Mouse (Mus musculus): ENCODE measurements at regions not wholly inside any gene's neighbourhood (a gene's known extent, or its start where the extent isn't known, plus 50 kb on each side); places are given as distances from the start of the nearest gene placed in this dataset.

- Histone ChIP-seq H3K27me3 (ENCODE audit: control insufficient read depth, insufficient read depth, low read length) (no peaks in the 10 kb centered on the region), H3K36me3 (ENCODE audit: control insufficient read depth, insufficient read depth, low read length) (no peaks in the 10 kb centered on the region), H3K27ac (ENCODE audit: low read length) (no peak overlapping the region), H3K9ac (replicated peaks; ENCODE audit: low read depth, low read length) (no peak overlapping the region), H3K4me1 (ENCODE audit: control insufficient read depth, insufficient read depth, low read length) (no peaks in the 10 kb centered on the region), H3K9me3 (ENCODE audit: control insufficient read depth, low read depth, low read length) (no peaks in the 10 kb centered on the region), H3K4me2 (replicated peaks; ENCODE audit: low read depth, low read length) (no peak overlapping the region), H3K4me3 (ENCODE audit: low read depth, low read length) (no peak overlapping the region)
- no peak for ATAC-seq (ENCODE audit: insufficient number of reproducible peaks, insufficient read depth, low FRiP score, low read depth)
- 89% methylated on average over 7 of the region's 7 CpGs for WGBS
These were observed 164.2 kb downstream of the Cdh19 start for GRCm38 (mm10) chr1:110813191-110813590.

GRCm38 (mm10) chr1:110799157-110799764 is 178.1 kb downstream of the Cdh19 start:
- Histone ChIP-seq H3K27me3 (ENCODE audit: control insufficient read depth, insufficient read depth, low read length) (no peaks in the 10 kb centered on the region), H3K4me3 (ENCODE audit: low read depth, low read length) (no peak overlapping the region), H3K36me3 (ENCODE audit: control insufficient read depth, insufficient read depth, low read length) (no peaks in the 10 kb centered on the region), H3K4me2 (replicated peaks; ENCODE audit: low read depth, low read length) (no peak overlapping the region), H3K9me3 (ENCODE audit: control insufficient read depth, low read depth, low read length) (no peaks in the 10 kb centered on the region), H3K9ac (replicated peaks; ENCODE audit: low read depth, low read length) (no peak overlapping the region), H3K27ac (ENCODE audit: low read length) (no peak overlapping the region), H3K4me1 (ENCODE audit: control insufficient read depth, insufficient read depth, low read length) (no peaks in the 10 kb centered on the region)
- WGBS = 8% methylated on average over 5 of the region's 5 CpGs
- ATAC-seq (ENCODE audit: insufficient number of reproducible peaks, insufficient read depth, low FRiP score, low read depth) = peak; percentile 63; the same call in 1 of the 2 replicates

- Histone ChIP-seq H3K9me3 (ENCODE audit: control insufficient read depth, low read depth, low read length) (no peaks in the 10 kb centered on the region), H3K36me3 (ENCODE audit: control insufficient read depth, insufficient read depth, low read length) (no peaks in the 10 kb centered on the region), H3K4me2 (replicated peaks; ENCODE audit: low read depth, low read length) (no peak overlapping the region), H3K27me3 (ENCODE audit: control insufficient read depth, insufficient read depth, low read length) (no peaks in the 10 kb centered on the region), H3K27ac (ENCODE audit: low read length) (no peak overlapping the region), H3K4me3 (ENCODE audit: low read depth, low read length) (no peak overlapping the region), H3K4me1 (ENCODE audit: control insufficient read depth, insufficient read depth, low read length) (no peaks in the 10 kb centered on the region), H3K9ac (replicated peaks; ENCODE audit: low read depth, low read length) (no peak overlapping the region)
- no peak for ATAC-seq (ENCODE audit: insufficient number of reproducible peaks, insufficient read depth, low FRiP score, low read depth)
These were observed 186.8 kb downstream of the Cdh19 start for GRCm38 (mm10) chr1:110790586-110790985.

- Histone ChIP-seq H3K4me3 (ENCODE audit: low read depth, low read length) (no peak overlapping the region), H3K36me3 (ENCODE audit: control insufficient read depth, insufficient read depth, low read length) (no peaks in the 10 kb centered on the region), H3K27me3 (ENCODE audit: control insufficient read depth, insufficient read depth, low read length) (no peaks in the 10 kb centered on the region), H3K9me3 (ENCODE audit: control insufficient read depth, low read depth, low read length) (no peaks in the 10 kb centered on the region), H3K9ac (replicated peaks; ENCODE audit: low read depth, low read length) (no peak overlapping the region), H3K4me2 (replicated peaks; ENCODE audit: low read depth, low read length) (no peak overlapping the region), H3K4me1 (ENCODE audit: control insufficient read depth, insufficient read depth, low read length) (no peaks in the 10 kb centered on the region), H3K27ac (ENCODE audit: low read length) (no peak overlapping the region)
- 59% methylated on average over 1 of the region's 1 CpGs for WGBS
- ATAC-seq (ENCODE audit: insufficient number of reproducible peaks, insufficient read depth, low FRiP score, low read depth) = no peak
These were observed 202.0 kb downstream of the Cdh19 start for GRCm38 (mm10) chr1:110775391-110775790.

GRCm38 (mm10) chr1:110774848-110775247 is 202.5 kb downstream of the Cdh19 start:
- Histone ChIP-seq H3K27ac (ENCODE audit: low read length) (no peak overlapping the region), H3K4me3 (ENCODE audit: low read depth, low read length) (no peak overlapping the region), H3K27me3 (ENCODE audit: control insufficient read depth, insufficient read depth, low read length) (no peaks in the 10 kb centered on the region), H3K9ac (replicated peaks; ENCODE audit: low read depth, low read length) (no peak overlapping the region), H3K4me1 (ENCODE audit: control insufficient read depth, insufficient read depth, low read length) (no peaks in the 10 kb centered on the region), H3K4me2 (replicated peaks; ENCODE audit: low read depth, low read length) (no peak overlapping the region), H3K9me3 (ENCODE audit: control insufficient read depth, low read depth, low read length) (no peaks in the 10 kb centered on the region), H3K36me3 (ENCODE audit: control insufficient read depth, insufficient read depth, low read length) (no peaks in the 10 kb centered on the region)
- no peak for ATAC-seq (ENCODE audit: insufficient number of reproducible peaks, insufficient read depth, low FRiP score, low read depth)

GRCm38 (mm10) chr1:110774096-110774495 is 203.3 kb downstream of the Cdh19 start:
- WGBS = 88% methylated on average over 2 of the region's 2 CpGs
- Histone ChIP-seq H3K4me2 (replicated peaks; ENCODE audit: low read depth, low read length) (no peak overlapping the region), H3K9me3 (ENCODE audit: control insufficient read depth, low read depth, low read length) (no peaks in the 10 kb centered on the region), H3K4me1 (ENCODE audit: control insufficient read depth, insufficient read depth, low read length) (no peaks in the 10 kb centered on the region), H3K27me3 (ENCODE audit: control insufficient read depth, insufficient read depth, low read length) (no peaks in the 10 kb centered on the region), H3K36me3 (ENCODE audit: control insufficient read depth, insufficient read depth, low read length) (no peaks in the 10 kb centered on the region), H3K9ac (replicated peaks; ENCODE audit: low read depth, low read length) (no peak overlapping the region), H3K4me3 (ENCODE audit: low read depth, low read length) (no peak overlapping the region), H3K27ac (ENCODE audit: low read length) (no peak overlapping the region)
- ATAC-seq (ENCODE audit: insufficient number of reproducible peaks, insufficient read depth, low FRiP score, low read depth) = no peak

GRCm38 (mm10) chr1:110724900-110725299 is 252.5 kb downstream of the Cdh19 start:
- Histone ChIP-seq H3K9me3 (ENCODE audit: control insufficient read depth, low read depth, low read length) (no peaks in the 10 kb centered on the region), H3K4me3 (ENCODE audit: low read depth, low read length) (no peak overlapping the region), H3K4me1 (ENCODE audit: control insufficient read depth, insufficient read depth, low read length) (no peaks in the 10 kb centered on the region), H3K9ac (replicated peaks; ENCODE audit: low read depth, low read length) (no peak overlapping the region), H3K36me3 (ENCODE audit: control insufficient read depth, insufficient read depth, low read length) (no peaks in the 10 kb centered on the region), H3K27me3 (ENCODE audit: control insufficient read depth, insufficient read depth, low read length) (no peaks in the 10 kb centered on the region), H3K4me2 (replicated peaks; ENCODE audit: low read depth, low read length) (no peak overlapping the region), H3K27ac (ENCODE audit: low read length) (no peak overlapping the region)
- no peak for ATAC-seq (ENCODE audit: insufficient number of reproducible peaks, insufficient read depth, low FRiP score, low read depth)
